Mouse (Mus musculus) hindlimb bud, embryonic 11.5 days (tissue): ENCODE measurements at regions not wholly inside any gene's neighbourhood (a gene's known extent, or its start where the extent isn't known, plus 50 kb on each side); places are given as distances from the start of the nearest gene placed in this dataset.

Source experiments
- DNase-seq: peaks from one replicate; pipeline ENCODE4 v3.0.0-alpha.2; 2012; ENCODE audit warnings: low read depth, low spot score; ENCODE audit errors: extremely low spot score

DNA sequence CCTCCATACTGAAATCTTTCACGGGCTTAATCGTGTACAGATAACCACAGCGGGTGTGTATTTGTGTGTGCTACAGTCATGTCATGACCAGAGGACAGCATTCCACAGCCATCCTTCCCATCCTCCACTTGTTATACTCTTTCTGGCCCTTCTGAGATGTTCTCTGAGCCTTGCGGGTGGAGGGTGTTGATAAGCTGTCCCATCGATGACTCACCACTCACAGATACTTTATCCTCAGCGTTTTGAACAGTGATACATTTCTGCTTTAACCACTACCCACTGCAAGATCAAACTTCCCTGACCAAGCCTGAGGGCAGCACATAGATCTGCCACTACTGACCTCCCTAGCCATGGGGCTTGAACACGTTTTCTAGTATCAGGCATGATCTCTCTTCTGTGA lies 274.3 kb upstream of the Rtl1 start:
- DNase-seq, result no peak

GRCm38 (mm10) chr12:109881108-109881507 lies 281.0 kb upstream of the Rtl1 start:
- no peak for DNase-seq

GRCm38 (mm10) chr12:109891206-109891605 lies 291.1 kb upstream of the Rtl1 start:
- DNase-seq, result no peak

DNA sequence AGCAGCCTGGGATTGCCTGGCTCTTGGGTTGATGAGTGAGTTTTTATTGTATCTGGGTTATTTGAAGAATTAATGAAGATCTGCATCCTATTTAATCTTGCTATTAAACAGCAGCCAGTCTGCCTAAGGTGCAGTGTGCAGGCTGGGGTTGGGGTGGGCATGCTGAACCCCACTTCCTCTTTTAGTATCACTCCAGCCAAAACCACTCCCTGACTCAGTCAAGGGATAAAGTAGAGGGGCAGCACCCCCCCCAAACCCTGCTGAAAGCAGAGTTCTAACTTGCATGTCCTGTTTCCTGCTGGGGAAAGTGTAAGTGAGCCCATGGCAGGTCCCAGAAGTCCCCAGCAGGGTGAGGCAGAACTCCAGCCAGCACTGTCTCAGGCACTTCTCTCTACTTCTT lies 292.7 kb upstream of the Rtl1 start:
- DNase-seq, result no peak

GRCm38 (mm10) chr12:109893657-109894056 lies 293.5 kb upstream of the Rtl1 start:
- DNase-seq, result no peak

DNA sequence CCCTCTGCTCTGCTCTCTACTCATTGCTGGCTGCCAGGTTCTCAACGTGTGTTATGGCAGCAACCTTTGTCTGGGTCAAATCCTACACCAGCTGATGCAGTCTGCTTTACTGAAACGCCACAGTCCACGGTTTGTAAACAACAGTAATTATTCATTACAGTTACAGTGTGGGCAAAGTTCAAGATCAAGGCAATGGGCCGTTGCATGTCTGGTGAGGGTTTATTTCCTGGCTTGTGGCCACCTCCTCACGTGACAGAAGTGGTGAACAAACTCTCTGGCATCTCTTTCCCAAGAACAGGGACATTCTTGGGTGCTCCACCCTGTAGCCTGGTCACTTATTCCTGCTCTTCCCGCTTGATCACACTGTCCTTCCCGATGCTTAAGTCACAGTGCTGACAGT lies 295.3 kb upstream of the Rtl1 start:
- no peak for DNase-seq

- DNase-seq, result no peak
Observed at GRCm38 (mm10) chr12:109896397-109896796, 296.3 kb upstream of the Rtl1 start.

DNA sequence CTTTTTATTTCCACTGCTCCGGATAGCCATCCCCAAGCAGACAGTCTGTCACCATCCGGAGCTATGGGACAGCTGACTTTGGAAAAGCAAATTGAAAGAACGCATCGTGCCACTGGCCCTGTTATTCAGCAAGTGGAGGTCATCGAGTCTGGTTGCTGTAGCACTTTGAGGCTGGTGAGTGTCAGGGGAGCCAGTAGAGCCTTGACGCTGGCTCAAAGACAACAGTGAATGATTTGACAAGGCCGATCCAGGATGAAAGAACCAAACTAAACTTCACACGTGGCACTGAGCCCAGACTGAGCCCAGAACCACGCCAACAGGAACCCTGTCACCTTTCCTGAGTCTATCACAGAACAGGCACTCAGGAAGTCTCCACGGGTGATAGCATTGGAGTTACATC lies 296.8 kb upstream of the Rtl1 start:
- no peak for DNase-seq

- no peak for DNase-seq
Observed at GRCm38 (mm10) chr12:109897861-109898385, 297.8 kb upstream of the Rtl1 start.

- DNase-seq, result no peak
Observed at GRCm38 (mm10) chr12:109899420-109899819, 299.3 kb upstream of the Rtl1 start.

DNA sequence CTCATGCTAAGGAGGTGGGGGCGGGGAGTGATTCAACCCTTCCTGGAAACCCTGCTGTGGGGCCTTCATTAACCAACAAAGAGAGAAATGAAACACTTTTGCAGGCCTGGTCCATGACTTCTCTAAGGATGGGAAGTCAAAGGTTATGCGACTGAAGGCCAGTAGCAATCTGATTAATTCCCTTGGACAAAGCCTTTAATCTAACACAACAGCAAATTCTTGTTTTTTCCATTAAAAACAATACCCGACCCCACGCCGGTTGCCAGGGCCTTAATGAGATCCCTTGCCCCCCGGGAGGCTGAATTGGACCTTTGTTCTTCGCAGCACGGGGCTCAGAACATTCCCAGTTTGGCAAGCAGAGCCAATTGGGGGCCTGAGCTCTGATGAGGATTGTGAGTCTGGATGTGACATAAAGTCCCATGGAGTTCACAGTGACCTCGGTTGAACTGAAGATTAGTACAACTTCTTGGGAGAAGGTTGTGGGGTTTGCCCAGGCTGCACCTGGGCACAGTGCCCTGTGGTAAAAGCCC lies 310.9 kb upstream of the Rtl1 start:
- DNase-seq, result no peak

DNA sequence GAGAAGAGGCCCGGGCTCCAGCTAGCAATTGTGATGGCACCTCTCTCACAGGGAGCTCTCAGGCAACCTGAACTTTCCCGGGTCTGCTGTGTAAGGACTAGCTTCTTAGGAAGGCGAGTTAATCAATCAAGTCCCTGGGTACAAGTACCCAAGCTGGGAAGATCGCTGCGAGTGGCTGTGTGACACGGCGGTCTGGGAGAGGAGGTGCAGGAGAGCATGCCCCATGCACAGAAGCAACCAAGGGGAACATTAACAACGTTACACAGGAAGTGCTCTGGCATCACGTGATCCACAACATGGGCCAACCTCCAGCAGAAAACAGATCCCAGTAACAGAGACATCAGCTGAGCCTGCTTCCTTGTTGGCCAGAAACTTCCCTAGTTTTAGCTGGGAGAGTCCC lies 311.4 kb upstream of the Rtl1 start:
- no peak for DNase-seq

DNA sequence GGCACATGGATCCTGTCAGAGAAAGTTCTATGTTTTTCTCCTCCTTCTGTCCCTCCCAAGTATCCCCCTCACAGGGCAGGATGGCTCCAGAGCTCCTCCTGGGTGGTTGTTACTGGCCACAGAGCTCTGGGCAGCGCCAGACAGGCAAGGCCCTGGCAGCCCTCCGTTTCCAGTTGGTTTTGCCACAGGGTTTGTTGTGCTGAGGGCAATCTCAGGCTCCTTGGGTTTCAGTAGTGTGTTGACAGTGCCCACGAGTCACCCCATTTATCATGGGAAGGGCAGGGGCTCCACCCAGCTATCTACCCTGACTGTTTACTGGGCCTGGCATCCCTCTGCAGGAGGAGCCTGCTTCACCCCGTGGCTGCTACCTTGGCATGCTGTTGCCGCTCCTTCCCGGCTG lies 317.6 kb upstream of the Rtl1 start:
- DNase-seq, result no peak

- DNase-seq, result no peak
Observed at GRCm38 (mm10) chr12:109918901-109919300, 318.8 kb upstream of the Rtl1 start.

GRCm38 (mm10) chr12:109922111-109922510 lies 322.0 kb upstream of the Rtl1 start:
- peak; percentile 26 for DNase-seq

GRCm38 (mm10) chr12:109925866-109926265 lies 325.7 kb upstream of the Rtl1 start:
- DNase-seq, result no peak

- no peak for DNase-seq
Observed at GRCm38 (mm10) chr12:109926643-109927042, 326.5 kb upstream of the Rtl1 start.

DNA sequence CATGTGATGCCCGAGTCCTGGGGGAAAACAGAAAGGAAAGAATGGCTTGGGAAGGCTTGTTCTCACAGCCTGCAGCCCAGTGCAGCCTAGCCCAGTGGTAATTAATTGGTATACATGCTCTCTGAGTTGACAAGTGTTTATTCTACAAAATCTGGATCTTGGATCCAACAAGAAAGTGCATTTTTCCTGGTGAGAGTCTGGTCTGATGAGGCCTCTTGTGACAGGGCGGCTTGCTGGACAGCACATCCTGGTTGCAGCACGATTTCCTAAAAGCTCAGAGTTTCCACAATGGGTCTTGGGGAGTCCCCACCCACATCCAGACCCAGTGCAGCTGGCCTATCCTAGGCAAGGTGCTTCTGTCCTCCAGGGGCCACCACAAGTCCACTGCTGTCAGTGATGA lies 332.7 kb upstream of the Dio3 start:
- no peak for DNase-seq

DNA sequence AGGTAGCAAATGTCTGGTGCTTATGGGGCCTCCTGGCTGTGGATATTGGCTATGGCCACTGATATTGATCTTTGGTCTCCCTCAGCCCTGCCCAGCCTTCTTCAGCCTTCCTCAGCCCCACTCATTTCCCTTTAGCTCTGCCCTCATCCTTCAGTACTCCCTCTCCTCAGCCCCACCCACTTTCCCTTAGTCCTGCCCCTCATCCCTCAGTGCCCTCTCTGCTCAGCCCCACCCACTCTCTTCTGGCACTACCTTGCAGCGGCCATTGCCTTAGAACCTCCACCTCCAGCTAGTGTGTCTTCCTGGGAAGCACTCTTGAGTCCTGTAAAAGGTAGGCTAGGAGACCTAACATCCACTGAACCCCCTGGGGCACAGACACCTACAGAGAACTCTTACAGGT lies 331.9 kb upstream of the Dio3 start:
- no peak for DNase-seq

GRCm38 (mm10) chr12:109947886-109948433 lies 330.9 kb upstream of the Dio3 start:
- DNase-seq, result no peak

GRCm38 (mm10) chr12:109948434-109948984 lies 330.4 kb upstream of the Dio3 start:
- no peak for DNase-seq

DNA sequence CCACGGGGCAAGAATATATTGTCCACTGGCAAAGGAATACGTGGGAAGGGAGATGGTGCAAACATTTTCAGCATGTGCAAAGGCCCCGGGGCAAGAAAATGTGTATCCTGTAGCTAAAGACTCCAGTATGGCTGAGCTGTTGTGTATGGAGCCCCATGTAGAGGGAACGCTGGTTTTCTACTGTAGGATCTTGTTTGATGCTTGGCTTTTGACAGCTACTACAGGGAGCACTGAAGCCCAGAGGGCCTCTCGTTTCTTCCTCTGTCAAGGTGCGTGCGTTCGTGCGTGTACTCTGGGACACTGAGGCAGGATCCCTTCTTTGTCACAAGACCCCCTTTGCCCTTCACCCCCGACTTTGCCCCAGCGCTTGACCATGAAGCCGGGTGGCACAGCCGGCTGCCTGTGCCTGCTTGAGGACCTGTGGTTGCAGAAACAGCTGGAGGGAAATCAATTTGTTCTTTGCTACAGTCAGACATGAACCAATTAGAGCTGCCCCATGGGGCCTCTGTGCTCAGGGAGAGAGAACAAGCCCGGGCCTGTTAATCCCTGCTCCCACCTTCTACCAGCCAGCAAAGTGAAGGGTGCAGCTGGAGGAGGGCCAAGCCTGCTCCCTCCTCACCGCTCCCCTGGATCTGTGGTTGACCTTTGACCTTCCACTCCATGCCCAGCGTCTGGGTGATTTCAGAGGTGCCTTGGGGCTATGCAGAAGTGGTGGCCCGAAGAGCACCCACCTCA lies 329.5 kb upstream of the Dio3 start:
- DNase-seq, result no peak
